Mouse (Mus musculus) retina, embryonic 14.5 days (tissue): ENCODE measurements around the gene Mrpl36.

Source experiments
- DNase-seq: peaks from one replicate; pipeline ENCODE4 v3.0.0-alpha.2; 2015; ENCODE audit warnings: low spot score

The Mrpl36 gene

GRCm38 (mm10) chr13:73327827-73328698, at the start of gene Mrpl36, which contains the start of gene Ndufs6:
TSS of gene Mrpl36 (plus strand) at chr13:73328513.
TSS of gene Ndufs6 (minus strand) at chr13:73328542.
- peak; percentile 94 for DNase-seq

DNA sequence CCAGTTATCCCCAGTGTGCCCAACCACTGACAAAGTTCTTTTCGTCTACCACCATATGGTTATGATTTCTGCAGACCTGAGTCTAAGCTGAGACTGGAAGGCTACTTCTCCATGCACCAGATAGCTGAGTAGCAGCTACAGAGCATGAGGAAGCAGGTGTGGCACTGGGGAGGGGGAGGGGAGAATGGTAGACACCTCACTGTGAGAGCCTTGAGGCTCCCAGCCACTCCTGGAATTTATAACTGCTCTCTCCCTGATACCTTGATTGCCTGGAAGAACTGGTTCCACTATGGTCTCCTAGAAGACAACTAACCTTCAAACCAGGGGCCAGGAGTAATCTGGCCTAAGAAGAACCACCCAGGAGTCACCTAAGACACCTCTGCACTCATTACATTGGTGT, 49.1 kb upstream of the Mrpl36 start:
- DNase-seq: no peak

- DNase-seq: no peak
Measured at GRCm38 (mm10) chr13:73282407-73282806, 45.9 kb upstream of the Mrpl36 start.

DNA sequence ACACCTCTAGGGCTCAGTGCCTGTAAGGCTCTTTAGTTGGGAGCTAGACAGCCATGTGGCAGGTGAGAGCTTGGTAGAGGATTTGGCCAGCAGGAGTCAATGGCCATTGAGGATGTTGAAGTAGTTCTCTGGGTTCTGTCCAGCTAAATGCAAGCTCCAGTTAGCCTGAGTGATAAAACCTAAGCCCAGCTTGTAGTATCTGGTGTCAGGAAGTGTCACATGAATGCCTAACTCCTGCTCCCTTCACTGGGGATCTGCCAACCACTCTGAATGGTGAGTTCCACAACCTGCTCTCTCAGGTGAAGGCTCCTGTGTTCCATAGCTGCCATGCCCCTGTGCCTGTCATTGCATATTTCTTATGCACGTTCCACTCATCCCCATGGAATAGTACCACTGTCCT, 44.8 kb upstream of the Mrpl36 start:
- no peak for DNase-seq

DNA sequence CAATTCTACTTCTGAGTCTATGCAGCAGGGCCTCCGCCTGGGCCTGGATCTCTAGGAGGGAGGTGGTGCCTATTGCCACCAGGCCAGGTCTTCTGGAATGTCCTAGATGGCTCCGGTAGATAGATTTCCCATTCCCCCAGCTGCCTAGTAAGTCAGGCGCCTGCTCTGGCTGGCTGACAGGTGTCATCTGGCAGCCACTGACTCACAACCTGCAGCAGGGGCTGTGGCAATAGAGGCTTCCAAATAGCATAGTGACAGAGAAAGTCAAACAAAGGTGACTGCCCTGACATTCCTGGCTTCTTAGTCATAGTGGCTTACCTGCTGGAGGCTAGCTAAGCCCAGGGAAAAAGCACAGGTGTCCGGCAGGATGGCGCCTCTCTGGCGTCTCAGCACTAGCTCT, 38.1 kb upstream of the Mrpl36 start:
- DNase-seq: no peak

GRCm38 (mm10) chr13:73291102-73291501, 37.2 kb upstream of the Mrpl36 start:
- no peak for DNase-seq

DNA sequence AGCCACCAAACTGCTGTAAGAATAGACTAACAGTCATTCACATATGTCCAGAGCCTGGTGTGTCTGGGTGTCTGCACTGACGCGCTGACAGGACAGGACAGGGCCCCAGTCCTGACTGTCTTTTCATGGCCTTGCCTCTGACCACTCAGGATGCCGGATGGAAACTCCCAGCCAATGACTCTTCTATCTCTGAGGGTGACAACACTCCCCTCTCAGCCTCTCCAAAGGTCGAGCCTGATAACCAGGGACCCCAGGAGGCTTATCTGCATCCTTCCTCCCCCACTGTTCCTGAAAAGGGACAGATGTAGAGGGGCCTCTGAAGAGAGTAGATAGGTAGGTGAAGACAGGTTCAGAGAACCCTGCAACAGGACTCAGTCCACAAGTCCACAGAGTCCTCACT, 29.6 kb upstream of the Mrpl36 start:
- no peak for DNase-seq

- no peak for DNase-seq
Measured at GRCm38 (mm10) chr13:73299322-73299721, 29.0 kb upstream of the Mrpl36 start.

DNA sequence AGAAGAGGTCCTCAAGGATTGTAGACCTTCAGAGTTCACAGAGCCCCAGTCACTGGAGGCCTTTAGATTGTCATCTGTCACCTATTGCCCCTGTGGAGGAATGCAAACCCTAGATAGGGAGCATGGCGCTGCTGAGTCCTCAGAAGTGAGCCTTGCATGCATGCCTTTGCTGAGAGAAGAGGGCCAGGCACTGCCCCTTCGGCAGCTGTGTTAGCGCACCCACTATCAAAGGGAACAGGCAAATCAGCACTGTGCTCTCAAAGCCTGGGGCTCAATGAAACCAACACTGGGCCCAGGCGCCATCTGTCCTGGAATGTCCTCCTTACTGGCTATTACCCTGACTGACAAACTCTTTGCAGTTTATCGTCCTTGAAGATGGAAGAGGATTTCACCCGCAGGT, 23.6 kb upstream of the Mrpl36 start:
- DNase-seq: no peak

DNA sequence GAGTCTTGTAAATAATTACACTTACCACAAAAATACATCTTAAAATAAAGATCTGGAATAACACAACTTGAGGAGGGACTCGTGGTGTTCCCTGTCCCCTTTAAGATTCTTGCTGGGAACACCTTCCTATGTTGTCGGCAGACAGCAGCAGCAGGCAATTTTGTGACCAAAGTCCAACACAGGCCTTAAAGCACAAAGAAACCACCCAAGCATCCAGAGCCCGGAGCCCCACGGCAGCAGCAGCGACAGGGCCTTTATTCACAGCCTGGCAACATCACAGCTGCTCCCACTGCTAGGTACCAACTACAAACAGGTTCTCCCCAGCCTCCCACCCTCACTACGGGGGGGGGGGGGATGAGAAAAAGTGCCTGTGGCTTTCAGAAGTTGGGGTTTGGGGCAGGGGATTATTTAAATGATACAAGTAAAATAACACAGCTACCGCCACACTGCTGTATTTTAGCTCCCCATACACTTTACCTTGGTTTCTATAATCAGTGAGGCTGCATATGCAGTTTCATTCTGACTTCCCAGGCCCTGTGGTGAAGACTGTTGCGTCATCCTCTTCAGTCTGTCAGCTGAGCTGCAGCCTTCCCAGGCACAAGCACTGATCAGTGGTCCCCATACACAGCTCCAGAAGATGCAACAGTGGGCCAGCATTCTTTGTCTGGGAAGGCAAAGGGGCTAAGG, 22.8 kb upstream of the Mrpl36 start:
- peak; percentile 35 for DNase-seq

DNA sequence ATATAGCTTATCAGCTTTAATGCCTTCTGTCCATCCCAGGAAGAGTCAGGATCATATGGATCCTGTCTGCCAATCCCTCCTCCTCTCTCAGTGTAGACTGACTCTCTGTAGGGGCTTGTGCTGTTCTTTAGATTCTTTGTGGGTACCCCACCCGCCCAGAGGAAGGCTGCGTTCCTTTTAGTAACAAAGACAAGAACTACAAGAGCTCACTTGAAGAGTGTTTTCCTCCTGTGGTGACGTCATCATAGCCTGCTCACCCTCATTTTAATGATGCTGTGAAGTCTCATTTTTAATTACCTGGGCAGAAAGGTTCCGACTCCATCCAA, 22.3 kb upstream of the Mrpl36 start:
- peak; percentile 32 for DNase-seq

DNA sequence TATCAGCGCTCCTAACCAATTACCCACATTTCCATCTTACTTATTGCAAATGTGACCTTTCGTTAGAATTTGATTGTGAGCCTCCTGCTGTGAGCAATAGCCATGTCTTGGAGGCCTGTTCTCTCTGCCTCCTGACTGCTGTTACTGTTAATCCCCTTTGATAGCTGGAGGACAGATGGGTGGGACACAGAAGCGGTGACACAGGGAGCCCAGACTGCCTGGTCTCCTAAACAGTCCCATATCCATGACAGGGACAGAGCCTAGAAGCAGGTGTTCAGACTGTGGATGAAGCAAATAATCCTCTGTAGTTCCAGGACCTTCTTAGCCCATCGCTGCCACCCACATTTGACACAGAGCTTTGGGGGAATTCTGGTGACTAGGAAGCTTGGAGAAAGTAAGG, 21.9 kb upstream of the Mrpl36 start:
- no peak for DNase-seq

GRCm38 (mm10) chr13:73310183-73310929, 18.0 kb upstream of the Mrpl36 start:
- DNase-seq: peak; percentile 82

DNA sequence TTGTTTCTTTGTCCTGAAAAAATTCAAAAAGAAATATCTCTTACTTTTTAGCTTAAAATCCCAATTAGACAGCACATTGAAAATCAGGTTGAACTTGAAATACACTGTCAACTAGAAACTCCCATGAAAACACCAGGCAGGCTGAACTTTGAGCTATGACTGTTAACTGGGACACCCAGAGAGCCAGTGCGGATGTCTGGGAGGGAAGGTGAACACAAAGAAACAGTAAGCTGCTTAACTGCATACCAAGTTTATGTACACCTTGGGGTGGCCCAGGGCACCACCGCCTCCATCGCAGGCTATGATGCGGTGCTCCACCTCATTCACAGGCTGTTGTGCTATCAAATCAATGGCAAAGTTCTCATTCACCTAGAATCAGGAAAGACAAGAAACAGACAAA, 8.3 kb upstream of the Mrpl36 start:
- no peak for DNase-seq

DNA sequence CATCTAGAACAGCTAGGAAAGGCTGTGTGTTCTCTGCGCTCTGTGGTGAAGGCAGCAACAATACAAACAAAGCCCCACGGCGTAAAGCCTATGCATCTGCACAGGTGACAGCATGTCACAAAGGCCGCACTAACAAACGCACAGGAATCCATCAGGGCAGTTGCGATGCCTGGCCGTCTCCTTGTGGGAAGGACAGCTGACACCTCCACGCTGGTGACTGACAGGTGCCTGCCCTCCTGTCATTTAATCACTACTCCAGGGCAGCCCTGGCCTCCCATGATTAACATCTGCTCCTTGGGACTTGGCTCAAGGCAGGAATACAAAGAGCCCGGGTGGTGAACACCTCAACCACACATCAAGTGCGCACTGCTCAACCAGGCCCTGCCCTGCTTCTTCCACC, 5.7 kb upstream of the Mrpl36 start:
- DNase-seq: no peak

DNA sequence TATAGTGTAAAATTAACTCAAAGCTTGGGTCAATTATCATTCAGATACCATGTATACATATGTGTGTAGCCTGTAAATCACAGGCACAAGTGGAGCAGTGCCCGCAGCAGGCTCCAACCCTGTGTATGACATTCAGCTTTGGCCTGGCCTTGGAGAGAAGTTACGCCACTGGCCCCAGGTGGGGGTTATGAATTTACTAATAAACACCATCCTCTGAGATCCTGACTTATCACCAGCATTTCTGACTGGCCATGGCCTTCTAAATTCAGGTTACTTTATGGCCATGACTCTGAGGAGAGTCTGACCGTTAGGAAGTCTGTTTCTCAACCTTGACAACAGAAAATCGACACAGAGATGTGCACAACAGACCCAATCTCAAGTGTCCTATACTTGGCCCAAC, 4.9 kb upstream of the Mrpl36 start:
- no peak for DNase-seq

GRCm38 (mm10) chr13:73330844-73331501, 2.7 kb downstream of the Mrpl36 start:
- peak; percentile 88 for DNase-seq

- no peak for DNase-seq
Measured at GRCm38 (mm10) chr13:73331736-73332135, 3.4 kb downstream of the Mrpl36 start.

GRCm38 (mm10) chr13:73336753-73337152, 8.4 kb downstream of the Mrpl36 start:
- peak; percentile 18 for DNase-seq

- peak; percentile 18 for DNase-seq
Measured at GRCm38 (mm10) chr13:73345102-73345890, 17.0 kb downstream of the Mrpl36 start.

GRCm38 (mm10) chr13:73346131-73346530, 17.8 kb downstream of the Mrpl36 start:
- DNase-seq: no peak
